Mouse (Mus musculus) CH12.LX (cell line): Measurements from ENCODE around the gene Tacc2. TPM values are rescaled to one million over a fixed set of nuclear protein-coding genes. Genes with fewer than 3 reads are reported as not detected.

Experiments
- DNase-seq: peaks from one replicate; pipeline ENCODE4 v3.0.0-alpha.2; 2013; ENCODE audit errors: extremely low read depth
- H3K27ac ChIP-seq: 2 replicates; pipeline ENCODE4 v1.5.1; 2012; ENCODE audit warnings: low read depth, mild to moderate bottlenecking, control low read depth, moderate library complexity; ENCODE audit not compliant: insufficient read depth
- H3K27me3 ChIP-seq: replicated peaks from 2 replicates; pipeline ENCODE3; 2012; ENCODE audit warnings: inconsistent platforms
- H3K36me3 ChIP-seq, 2 experiments: replicated peaks in 1 of 2; 2 replicates each; pipeline versions ENCODE3 to v1.6.1; 2012; ENCODE audit warnings: inconsistent platforms in 1 of 2, low read length in 1 of 2, mild to moderate bottlenecking in 1 of 2, mixed read lengths in 1 of 2, moderate library complexity in 1 of 2; ENCODE audit not compliant: control insufficient read depth in 1 of 2, insufficient read depth in 1 of 2
- H3K4me1 ChIP-seq, 2 experiments: 2 replicates each; pipeline ENCODE4 v1.6.1; 2012; ENCODE audit warnings: inconsistent platforms in 1 of 2, moderate library complexity in 1 of 2; ENCODE audit not compliant: insufficient read depth in 2 of 2, control insufficient read depth in 1 of 2
- H3K4me2 ChIP-seq: 2 replicates; pipeline ENCODE4 v1.6.1; 2012; ENCODE audit warnings: low read depth, mild to moderate bottlenecking, control low read depth; ENCODE audit not compliant: poor library complexity, insufficient read depth, severe bottlenecking
- H3K4me3 ChIP-seq, 3 experiments: fragments of 150-350 bp in 1 of 3; sonication (generic) in 1 of 3; replicated peaks in 1 of 3; 2 replicates each; pipeline versions ENCODE3 to v1.5.1; 2011 to 2012; ENCODE audit warnings: low read depth in 2 of 3, low read length in 2 of 3, mild to moderate bottlenecking in 2 of 3, moderate library complexity in 2 of 3, control low read depth in 1 of 3, improper control_type of control experiment in 1 of 3, inconsistent platforms in 1 of 3, mixed read lengths in 1 of 3; ENCODE audit not compliant: poor library complexity in 1 of 3
- H3K79me2 ChIP-seq: replicated peaks from 2 replicates; pipeline ENCODE4 v1.6.1; 2012; ENCODE audit warnings: mild to moderate bottlenecking, moderate library complexity; ENCODE audit not compliant: control insufficient read depth, poor library complexity, insufficient read depth, severe bottlenecking; ENCODE audit errors: extremely low read depth
- H3K9ac ChIP-seq: 2 replicates; pipeline ENCODE4 v1.6.1; 2012; ENCODE audit warnings: low read depth, mild to moderate bottlenecking, control low read depth, moderate library complexity; ENCODE audit not compliant: insufficient read depth
- H3K9me3 ChIP-seq: replicated peaks from 2 replicates; pipeline ENCODE3; 2012; ENCODE audit warnings: low read length, inconsistent platforms, mixed read lengths
- BHLHE40 ChIP-seq: IDR thresholded peaks from 2 replicates; pipeline ENCODE4 v1.6.1; 2011; ENCODE audit warnings: mild to moderate bottlenecking, low read depth, low read length, improper control_type of control experiment
- CHD1 ChIP-seq: IDR thresholded peaks from 2 replicates; pipeline ENCODE4 v1.6.1; 2012; ENCODE audit warnings: low read depth, low read length, improper control_type of control experiment, inconsistent platforms
- CHD2 ChIP-seq: IDR thresholded peaks from 2 replicates; pipeline ENCODE4 v1.6.1; 2011; ENCODE audit warnings: low read length, improper control_type of control experiment
- CTCF ChIP-seq, 2 experiments: IDR thresholded peaks in 1 of 2; conservative IDR thresholded peaks in 1 of 2; 2 replicates each; pipeline ENCODE4 v1.5.1; 2011 to 2012; ENCODE audit warnings: low read depth in 2 of 2, low read length in 2 of 2, improper control_type of control experiment in 1 of 2, inconsistent platforms in 1 of 2, mild to moderate bottlenecking in 1 of 2, moderate library complexity in 1 of 2
- E2F4 ChIP-seq: IDR thresholded peaks from 2 replicates; pipeline ENCODE4 v1.6.1; 2011; ENCODE audit warnings: low read depth, low read length, improper control_type of control experiment; ENCODE audit not compliant: insufficient replicate concordance
- ELF1 ChIP-seq: IDR thresholded peaks from 2 replicates; pipeline ENCODE4 v1.6.1; 2014; ENCODE audit warnings: low read depth, mild to moderate bottlenecking, inconsistent platforms, low read length, improper control_type of control experiment
- EP300 ChIP-seq: IDR thresholded peaks from 2 replicates; pipeline ENCODE4 v1.6.1; 2011; ENCODE audit warnings: low read length, improper control_type of control experiment
- GABPA ChIP-seq: IDR thresholded peaks from 2 replicates; pipeline ENCODE4 v1.6.1; 2012; ENCODE audit warnings: low read depth, low read length, improper control_type of control experiment, inconsistent platforms; ENCODE audit not compliant: insufficient replicate concordance
- HCFC1 ChIP-seq: IDR thresholded peaks from 2 replicates; pipeline ENCODE4 v1.6.1; 2012; ENCODE audit warnings: low read depth, mild to moderate bottlenecking, inconsistent platforms, low read length, improper control_type of control experiment
- IRF4 ChIP-seq: IDR thresholded peaks from 2 replicates; pipeline ENCODE4 v1.6.1; 2014; ENCODE audit warnings: low read depth, mild to moderate bottlenecking, inconsistent platforms, low read length, improper control_type of control experiment
- JUN ChIP-seq: IDR thresholded peaks from 2 replicates; pipeline ENCODE4 v1.6.1; 2011; ENCODE audit warnings: low read depth, mild to moderate bottlenecking, low read length, improper control_type of control experiment, moderate library complexity; ENCODE audit not compliant: insufficient read depth
- MAX ChIP-seq: IDR thresholded peaks from 2 replicates; pipeline ENCODE4 v1.6.1; 2011; ENCODE audit warnings: low read length, improper control_type of control experiment
- MAZ ChIP-seq: IDR thresholded peaks from 2 replicates; pipeline ENCODE4 v1.6.1; 2012; ENCODE audit warnings: low read depth, mild to moderate bottlenecking, inconsistent platforms, low read length, improper control_type of control experiment, moderate library complexity
- MEF2A ChIP-seq: IDR thresholded peaks from 2 replicates; pipeline ENCODE4 v1.6.1; 2014; ENCODE audit warnings: low read depth, mild to moderate bottlenecking, inconsistent platforms, low read length, improper control_type of control experiment, borderline replicate concordance
- MXI1 ChIP-seq: IDR thresholded peaks from 2 replicates; pipeline ENCODE4 v1.6.1; 2011; ENCODE audit warnings: mild to moderate bottlenecking, low read depth, low read length, improper control_type of control experiment
- MYC ChIP-seq: IDR thresholded peaks from 2 replicates; pipeline ENCODE4 v1.6.1; 2011; ENCODE audit warnings: low read depth, mild to moderate bottlenecking, improper control_type of control experiment, low read length
- NELFE ChIP-seq: IDR thresholded peaks from 2 replicates; pipeline ENCODE4 v1.6.1; 2011; ENCODE audit warnings: low read depth, low read length, improper control_type of control experiment
- NRF1 ChIP-seq: IDR thresholded peaks from 2 replicates; pipeline ENCODE4 v1.6.1; 2014; ENCODE audit warnings: low read depth, mild to moderate bottlenecking, inconsistent platforms, low read length, improper control_type of control experiment, moderate library complexity
- PAX5 ChIP-seq: IDR thresholded peaks from 2 replicates; pipeline ENCODE4 v1.6.1; 2012; ENCODE audit warnings: low read length, inconsistent platforms, mixed read lengths
- POLR2A ChIP-seq: IDR thresholded peaks from 2 replicates; pipeline ENCODE4 v1.6.1; 2011; ENCODE audit warnings: low read depth, mild to moderate bottlenecking, improper control_type of control experiment, low read length
- POLR2AphosphoS2 ChIP-seq: IDR thresholded peaks from 2 replicates; pipeline ENCODE4 v1.6.1; 2011; ENCODE audit warnings: low read depth, low read length, improper control_type of control experiment
- RCOR1 ChIP-seq: conservative IDR thresholded peaks from 2 replicates; pipeline ENCODE4 v1.6.1; 2012; ENCODE audit warnings: low read depth, mild to moderate bottlenecking, inconsistent platforms, low read length, improper control_type of control experiment
- SIN3A ChIP-seq: IDR thresholded peaks from 2 replicates; pipeline ENCODE4 v1.6.1; 2012; ENCODE audit warnings: low read length, improper control_type of control experiment, inconsistent platforms
- TBP ChIP-seq: conservative IDR thresholded peaks from 2 replicates; pipeline ENCODE4 v1.6.1; 2011; ENCODE audit warnings: low read depth, low read length, improper control_type of control experiment
- TCF12 ChIP-seq: IDR thresholded peaks from 2 replicates; pipeline ENCODE4 v1.6.1; 2014; ENCODE audit warnings: low read depth, mild to moderate bottlenecking, inconsistent platforms, low read length, improper control_type of control experiment
- UBTF ChIP-seq: IDR thresholded peaks from 2 replicates; pipeline ENCODE4 v1.6.1; 2012; ENCODE audit warnings: low read depth, mild to moderate bottlenecking, inconsistent platforms, low read length, improper control_type of control experiment, moderate library complexity
- ZMIZ1 ChIP-seq: IDR thresholded peaks from 2 replicates; pipeline ENCODE4 v1.6.1; 2012; ENCODE audit warnings: low read depth, mild to moderate bottlenecking, inconsistent platforms, low read length, improper control_type of control experiment
- ZNF384 ChIP-seq: IDR thresholded peaks from 2 replicates; pipeline ENCODE4 v1.6.1; 2012; ENCODE audit warnings: low read depth, low read length, improper control_type of control experiment, inconsistent platforms
- dilution Hi-C: fragments of 300-500 bp; cut with MboI; formaldehyde crosslinking; loops from 2 replicates; pipeline ENCODE4 v1.14.3; 2020; ENCODE audit warnings: low sequenced_read_pairs; ENCODE audit not compliant: extremely low pct_unique_long_range_greater_than_20kb, extremely low pct_ligation_motif_present
- in situ Hi-C: fragments of 300-500 bp; cut with MboI; formaldehyde crosslinking; loops from 3 replicates; pipeline ENCODE4 v1.14.3; 2019; ENCODE audit warnings: low sequenced_read_pairs, low pct_ligation_motif_present, low pct_unique_long_range_greater_than_20kb, mixed read lengths
- polyA plus RNA-seq: library from polyadenylated mRNA; unstranded; fragments of >175 nt; gene quantifications from 2 replicates; pipeline ENCODE4 v1.2.1, GENCODE M21; 2012; ENCODE audit warnings: low read depth; ENCODE audit not compliant: insufficient read length
- total RNA-seq, 2 experiments: library from RNA; depleted of rRNA; stranded (reverse); fragments of 300-350 nt in 1 of 2; fragments of >200 nt in 1 of 2; gene quantifications; 2 replicates each; pipeline ENCODE4 v1.2.3; 2012 to 2014

Tacc2 gene
- total and polyA plus RNA-seq, 3 experiments, result 0.13 to 0.41 TPM; not detected in 1

- H3K27me3 ChIP-seq, result peaks cover 26% of the 10 kb centered on the region
- dilution Hi-C loops (no loop called here), in situ Hi-C loops (no loop called here)
- no peak for DNase-seq
- H3K9me3 ChIP-seq, result no peaks in the 10 kb centered on the region
- H3K4me3 ChIP-seq, result no peak overlapping the region
- H3K4me1 ChIP-seq, result no peaks in the 10 kb centered on the region
- H3K4me2 ChIP-seq, result no peak overlapping the region
- no peak overlapping the region for H3K9ac ChIP-seq
- no peaks in the 10 kb centered on the region for H3K79me2 ChIP-seq
- no peak for TF ChIP-seq NRF1
- no peak for TF ChIP-seq POLR2AphosphoS2
- TF ChIP-seq HCFC1, result no peak
- TF ChIP-seq MAZ, result no peak
- TF ChIP-seq MYC, result no peak
- TF ChIP-seq CHD2, result no peak
- no peak for TF ChIP-seq NELFE
- TF ChIP-seq BHLHE40, result no peak
- TF ChIP-seq TCF12, result no peak
- TF ChIP-seq SIN3A, result no peak
- no peak for TF ChIP-seq ZNF384
- TF ChIP-seq IRF4, result no peak
- TF ChIP-seq EP300, result no peak
- TF ChIP-seq PAX5, result no peak
- TF ChIP-seq ZMIZ1, result no peak
- H3K36me3 ChIP-seq, result no peaks in the 10 kb centered on the region
- no peak overlapping the region for H3K27ac ChIP-seq
Observed at GRCm38 (mm10) chr7:130711851-130712250, 134.6 kb downstream of the Tacc2 start.

DNA sequence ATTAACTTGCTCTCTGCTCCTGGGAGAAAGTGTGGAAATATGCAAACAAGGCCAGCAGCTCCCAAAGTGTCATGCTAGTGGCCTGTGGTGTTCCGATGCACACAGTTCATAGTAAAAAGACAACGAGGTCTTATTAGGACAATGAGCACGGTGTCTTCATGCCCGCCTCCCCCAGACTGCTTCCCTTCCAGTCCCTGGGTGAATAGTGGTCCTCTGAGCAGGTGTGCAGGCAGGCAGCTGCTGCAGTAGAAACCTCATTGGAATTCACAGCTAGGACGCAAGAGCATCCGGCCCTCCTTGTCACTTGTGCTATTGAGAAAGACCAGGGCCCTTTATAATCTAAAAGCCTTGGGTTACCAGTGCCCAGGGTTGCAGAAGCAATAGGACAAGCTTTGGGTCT, 136.1 kb downstream of the Tacc2 start:
- H3K4me1 ChIP-seq, result no peaks in the 10 kb centered on the region
- H3K27ac ChIP-seq, result no peak overlapping the region
- DNase-seq, result no peak
- H3K79me2 ChIP-seq, result no peaks in the 10 kb centered on the region
- no peak for TF ChIP-seq TBP
- TF ChIP-seq CHD2, result no peak
- TF ChIP-seq ZNF384, result no peak
- no peak for TF ChIP-seq RCOR1
- TF ChIP-seq NELFE, result no peak
- TF ChIP-seq E2F4, result no peak
- TF ChIP-seq JUN, result no peak
- TF ChIP-seq UBTF, result no peak
- no peak for TF ChIP-seq POLR2A
- no peak for TF ChIP-seq MEF2A
- TF ChIP-seq CHD1, result no peak
- no peak for TF ChIP-seq MAX
- no peak for TF ChIP-seq TCF12
- no peak for TF ChIP-seq ELF1
- no peak for TF ChIP-seq CTCF (conservative IDR thresholded peaks at IDR 0.05 in 1 of 2, IDR thresholded peaks at IDR 0.05 in 1 of 2; ENCODE audit: low read depth in 2 of 2, low read length in 2 of 2)
- TF ChIP-seq BHLHE40, result no peak
- no peak for TF ChIP-seq MAZ
- TF ChIP-seq GABPA, result no peak
- no peak for TF ChIP-seq MXI1
- TF ChIP-seq, all 38 proteins: peak for 0
- H3K4me2 ChIP-seq, result no peak overlapping the region
- in situ Hi-C loops (no loop called here), dilution Hi-C loops (no loop called here)
- H3K36me3 ChIP-seq, result no peaks in the 10 kb centered on the region
- H3K9ac ChIP-seq, result no peak overlapping the region
- no peak overlapping the region for H3K4me3 ChIP-seq
- peaks cover 24% of the 10 kb centered on the region for H3K27me3 ChIP-seq
- H3K9me3 ChIP-seq, result no peaks in the 10 kb centered on the region
